Mouse (Mus musculus) liver, embryonic 15.5 days (tissue): ENCODE data around the gene Gm11020. TPM values are rescaled to one million over a fixed set of nuclear protein-coding genes. Genes with fewer than 3 reads are reported as not detected.

Experiments
- ATAC-seq: fragments of 200-750 bp; cut with Nextera tagmentation; 2 replicates; pipeline ENCODE4 v1.8.0; 2017; ENCODE audit warnings: moderate number of reproducible peaks, mild to moderate bottlenecking, moderate library complexity; ENCODE audit not compliant: insufficient read depth
- H3K27ac ChIP-seq: fragments of 300-500 bp; sonication (generic); replicated peaks from 2 replicates; pipeline ENCODE4 v1.5.1; 2015; ENCODE audit warnings: mild to moderate bottlenecking, inconsistent platforms
- H3K27me3 ChIP-seq: fragments of 300-500 bp; sonication (generic); 2 replicates; pipeline ENCODE4 v1.6.1; 2015; ENCODE audit warnings: mild to moderate bottlenecking, inconsistent platforms
- H3K36me3 ChIP-seq: fragments of 300-500 bp; sonication (generic); replicated peaks from 2 replicates; pipeline ENCODE4 v1.6.1; 2015; ENCODE audit warnings: moderate library complexity, mild to moderate bottlenecking, inconsistent platforms
- H3K4me1 ChIP-seq: fragments of 300-500 bp; sonication (generic); replicated peaks from 2 replicates; pipeline ENCODE4 v1.6.1; 2015; ENCODE audit warnings: inconsistent platforms
- H3K4me2 ChIP-seq: fragments of 300-500 bp; sonication (generic); 2 replicates; pipeline ENCODE4 v1.6.1; 2015; ENCODE audit warnings: moderate library complexity, mild to moderate bottlenecking, inconsistent platforms
- H3K4me3 ChIP-seq: fragments of 300-500 bp; sonication (generic); replicated peaks from 2 replicates; pipeline ENCODE4 v1.5.1; 2015; ENCODE audit warnings: mild to moderate bottlenecking, inconsistent platforms
- H3K9ac ChIP-seq: fragments of 300-500 bp; sonication (generic); 2 replicates; pipeline ENCODE4 v1.6.1; 2015; ENCODE audit warnings: moderate library complexity, mild to moderate bottlenecking, inconsistent platforms
- H3K9me3 ChIP-seq: fragments of 300-500 bp; sonication (generic); replicated peaks from 2 replicates; pipeline ENCODE4 v1.6.1; 2016; ENCODE audit warnings: inconsistent platforms
- WGBS: fragments of 180-500 bp; shearing (Covaris S2); methylation state at CpG from one replicate; pipeline ENCODE4 v1.1.7; 2015; ENCODE audit warnings: mixed read lengths; ENCODE audit not compliant: insufficient replicate concordance; 5-methylcytosine and 5-hydroxymethylcytosine counted together
- polyA plus RNA-seq: library from polyadenylated mRNA; unstranded; fragments of >200 nt; fragmentation: Nextera tagmentation; extraction: Ambion mirVana; gene quantifications from 2 replicates; pipeline ENCODE4 v1.2.1, GENCODE M21; 2015

Gene Gm11020
- polyA plus RNA-seq, 1 experiment from 2014 or later, result not detected

- no peak overlapping the region for H3K27ac ChIP-seq
These were observed 46.0 kb downstream of the Gm11020 start for GRCm38 (mm10) chr8:104367398-104367797.

GRCm38 (mm10) chr8:104369591-104369990 is 48.2 kb downstream of the Gm11020 start:
- Histone ChIP-seq H3K27me3 (no peaks in the 10 kb centered on the region), H3K27ac (no peak overlapping the region), H3K4me3 (no peak overlapping the region), H3K36me3 (no peaks in the 10 kb centered on the region), H3K9me3 (no peaks in the 10 kb centered on the region), H3K4me2 (no peak overlapping the region), H3K9ac (no peak overlapping the region), H3K4me1 (0 out of 2 replicates have a peak, but pooled peaks cover 3% of the 10 kb centered on the region)
- ATAC-seq, result no peak
- 73% methylated on average over 12 of the region's 12 CpGs for WGBS

More at GRCm38 (mm10) chr8:104367398-104367797, 46.0 kb downstream of the Gm11020 start:
- ATAC-seq, result no peak
- Histone ChIP-seq H3K4me1 (0 out of 2 replicates have a peak, but pooled peaks cover 3% of the 10 kb centered on the region), H3K4me3 (no peak overlapping the region), H3K27me3 (no peaks in the 10 kb centered on the region), H3K36me3 (no peaks in the 10 kb centered on the region), H3K9me3 (no peaks in the 10 kb centered on the region), H3K9ac (no peak overlapping the region), H3K4me2 (no peak overlapping the region)
- WGBS, result 53% methylated on average over 5 of the region's 5 CpGs

- Histone ChIP-seq H3K4me3 (no peak overlapping the region), H3K9ac (no peak overlapping the region), H3K9me3 (no peaks in the 10 kb centered on the region), H3K4me2 (no peak overlapping the region), H3K4me1 (0 out of 2 replicates have a peak, but pooled peaks cover 3% of the 10 kb centered on the region), H3K27me3 (no peaks in the 10 kb centered on the region), H3K27ac (no peak overlapping the region), H3K36me3 (no peaks in the 10 kb centered on the region)
- 56% methylated on average over 6 of the region's 6 CpGs for WGBS
- ATAC-seq, result no peak
These were observed 48.7 kb downstream of the Gm11020 start for GRCm38 (mm10) chr8:104370071-104370470.

- 65% methylated on average over 6 of the region's 6 CpGs for WGBS
- no peak for ATAC-seq
- peaks cover 5% of the 10 kb centered on the region; the same call in 1 of the 2 replicates for H3K4me1 ChIP-seq
These were observed 49.8 kb downstream of the Gm11020 start for GRCm38 (mm10) chr8:104371121-104371520.

More at GRCm38 (mm10) chr8:104371121-104371520, 49.8 kb downstream of the Gm11020 start:
- Histone ChIP-seq H3K27me3 (no peaks in the 10 kb centered on the region), H3K4me2 (no peak overlapping the region), H3K9ac (no peak overlapping the region), H3K9me3 (no peaks in the 10 kb centered on the region), H3K27ac (no peak overlapping the region), H3K36me3 (no peaks in the 10 kb centered on the region), H3K4me3 (no peak overlapping the region)

Other genes starting within 250 kb of the Gm11020 start
- 8.6 and 9.5 TPM in 2 replicates for gene Cdh5, start 219.9 kb upstream of the Gm11020 start, polyA plus RNA-seq
- 0.05 and 0.06 TPM in 2 replicates for gene Bean1, start 151.1 kb upstream of the Gm11020 start, polyA plus RNA-seq
- 7.1 and 7.6 TPM in 2 replicates for gene Tk2, start 73.0 kb upstream of the Gm11020 start, polyA plus RNA-seq
- gene Cklf, start 70.7 kb upstream of the Gm11020 start, polyA plus RNA-seq, result 14.9 and 17.7 TPM in 2 replicates
- not detected in 2 replicates for gene Cmtm2a, start 28.4 kb upstream of the Gm11020 start, polyA plus RNA-seq
- not detected in 2 replicates for gene Gm45711, start 11.5 kb upstream of the Gm11020 start, polyA plus RNA-seq
- not detected in 2 replicates for gene Cmtm1, start 11.4 kb upstream of the Gm11020 start, polyA plus RNA-seq
- gene Cmtm2b, start 663 bp downstream of the Gm11020 start, polyA plus RNA-seq, result not detected in 2 replicates
- 17.6 and 18.5 TPM in 2 replicates for gene Cmtm3, start 17.8 kb downstream of the Gm11020 start, polyA plus RNA-seq
- gene Cmtm4, start 74.2 kb downstream of the Gm11020 start, polyA plus RNA-seq, result 0.38 and 0.64 TPM in 2 replicates
- gene Dync1li2, start 121.5 kb downstream of the Gm11020 start, polyA plus RNA-seq, result 10.5 and 11.5 TPM in 2 replicates
- 0.05 TPM in 1 of 2 replicates, not detected in the other for gene Terb1, start 188.3 kb downstream of the Gm11020 start, polyA plus RNA-seq
- gene Nae1, start 213.1 kb downstream of the Gm11020 start, polyA plus RNA-seq, result 26.7 and 28.7 TPM in 2 replicates
- 5.0 and 6.1 TPM in 2 replicates for gene Car7, start 213.1 kb downstream of the Gm11020 start, polyA plus RNA-seq